Mouse (Mus musculus) limb, embryonic 14.5 days (tissue): ENCODE measurements at regions not wholly inside any gene's neighbourhood (a gene's known extent, or its start where the extent isn't known, plus 50 kb on each side); places are given as distances from the start of the nearest gene placed in this dataset.

Experiments used
- ATAC-seq: fragments of 200-750 bp; cut with Nextera tagmentation; 2 replicates; pipeline ENCODE4 v1.8.0; 2017; ENCODE audit warnings: low read depth, moderate number of reproducible peaks, moderate TSS enrichment; ENCODE audit not compliant: low FRiP score
- DNase-seq: peaks from one replicate; pipeline ENCODE4 v3.0.0-alpha.2; 2015; ENCODE audit warnings: low spot score
- H3K27ac ChIP-seq: fragments of 300-500 bp; sonication (generic); replicated peaks from 2 replicates; pipeline ENCODE4 v1.5.1; 2014; ENCODE audit warnings: low read depth, mild to moderate bottlenecking, low read length, moderate library complexity, mixed read lengths
- H3K27me3 ChIP-seq: fragments of 300-500 bp; sonication (generic); 2 replicates; pipeline ENCODE4 v1.6.1; 2014; ENCODE audit warnings: low read length, mixed read lengths; ENCODE audit not compliant: control insufficient read depth, insufficient read depth
- H3K36me3 ChIP-seq: fragments of 300-500 bp; sonication (generic); 2 replicates; pipeline ENCODE4 v1.6.1; 2014; ENCODE audit warnings: mild to moderate bottlenecking, low read length, moderate library complexity, mixed read lengths; ENCODE audit not compliant: control insufficient read depth, insufficient read depth
- H3K4me1 ChIP-seq: fragments of 300-500 bp; sonication (generic); 2 replicates; pipeline ENCODE4 v1.6.1; 2014; ENCODE audit warnings: antibody characterized with exemption, low read length, mixed read lengths; ENCODE audit not compliant: control insufficient read depth, insufficient read depth
- H3K4me2 ChIP-seq: fragments of 300-500 bp; sonication (generic); replicated peaks from 2 replicates; pipeline ENCODE4 v1.6.1; 2014; ENCODE audit warnings: low read depth, mild to moderate bottlenecking, low read length, moderate library complexity; ENCODE audit not compliant: severe bottlenecking
- H3K4me3 ChIP-seq: fragments of 300-500 bp; sonication (generic); replicated peaks from 2 replicates; pipeline ENCODE4 v1.5.1; 2014; ENCODE audit warnings: low read length
- H3K9ac ChIP-seq: fragments of 300-500 bp; sonication (generic); 2 replicates; pipeline ENCODE4 v1.6.1; 2014; ENCODE audit warnings: mild to moderate bottlenecking, low read depth, low read length, moderate library complexity; ENCODE audit not compliant: severe bottlenecking
- H3K9me3 ChIP-seq: fragments of 300-500 bp; sonication (generic); 2 replicates; pipeline ENCODE4 v1.6.1; 2016; ENCODE audit warnings: low read length; ENCODE audit not compliant: control insufficient read depth
- POLR2A ChIP-seq: fragments of 200-500 bp; IDR thresholded peaks from 2 replicates; pipeline ENCODE4 v1.8.0; 2012; ENCODE audit warnings: inconsistent platforms, mild to moderate bottlenecking, moderate library complexity, borderline replicate concordance; ENCODE audit not compliant: insufficient read depth, insufficient read length; ENCODE audit errors: extremely low read depth
- WGBS: fragments of 180-500 bp; shearing (Covaris S2); extraction: QIAGEN DNeasy Blood & Tissue Kit; methylation state at CpG from one replicate; pipeline ENCODE4 v1.1.7; 2014; 5-methylcytosine and 5-hydroxymethylcytosine counted together

- H3K27ac ChIP-seq: no peak overlapping the region
- no peak overlapping the region for H3K4me3 ChIP-seq
- no peaks in the 10 kb centered on the region for H3K9me3 ChIP-seq
- DNase-seq: no peak
- H3K4me2 ChIP-seq: no peak overlapping the region
- H3K4me1 ChIP-seq: no peaks in the 10 kb centered on the region
- no peak overlapping the region for H3K9ac ChIP-seq
- no peak for TF ChIP-seq POLR2A
- no peak for ATAC-seq
- H3K27me3 ChIP-seq: no peaks in the 10 kb centered on the region
- H3K36me3 ChIP-seq: no peaks in the 10 kb centered on the region
- WGBS: 54% methylated on average over 13 of the region's 13 CpGs
These were observed 138.3 kb upstream of the Igfbp7 start for GRCm38 (mm10) chr5:77546001-77546620.

GRCm38 (mm10) chr5:77532261-77533015 is 124.6 kb upstream of the Igfbp7 start:
- ATAC-seq: no peak
- Histone ChIP-seq H3K27me3 (no peaks in the 10 kb centered on the region), H3K4me2 (no peak overlapping the region), H3K4me1 (peaks cover 5% of the 10 kb centered on the region; the same call in 1 of the 2 replicates), H3K9ac (no peak overlapping the region), H3K4me3 (no peak overlapping the region), H3K27ac (no peak overlapping the region), H3K36me3 (no peaks in the 10 kb centered on the region), H3K9me3 (no peaks in the 10 kb centered on the region)
- no peak for TF ChIP-seq POLR2A
- 74% methylated on average over 19 of the region's 19 CpGs for WGBS
- no peak for DNase-seq

GRCm38 (mm10) chr5:77530376-77530775 is 122.5 kb upstream of the Igfbp7 start:
- ATAC-seq (no peak), DNase-seq (no peak)
- TF ChIP-seq POLR2A: no peak
- Histone ChIP-seq H3K4me3 (no peak overlapping the region), H3K4me2 (no peak overlapping the region), H3K4me1 (peaks cover 5% of the 10 kb centered on the region; the same call in 1 of the 2 replicates), H3K36me3 (no peaks in the 10 kb centered on the region), H3K27ac (no peak overlapping the region), H3K9ac (no peak overlapping the region), H3K9me3 (no peaks in the 10 kb centered on the region), H3K27me3 (no peaks in the 10 kb centered on the region)
- WGBS: 77% methylated on average over 7 of the region's 7 CpGs

- no peak overlapping the region for H3K4me3 ChIP-seq
- H3K27ac ChIP-seq: no peak overlapping the region
- H3K4me1 ChIP-seq: no peaks in the 10 kb centered on the region; the same call in 1 of the 2 replicates
- H3K27me3 ChIP-seq: no peaks in the 10 kb centered on the region
- H3K4me2 ChIP-seq: no peak overlapping the region
- DNase-seq (no peak), ATAC-seq (no peak)
- TF ChIP-seq POLR2A: no peak
- H3K36me3 ChIP-seq: no peaks in the 10 kb centered on the region
- H3K9ac ChIP-seq: no peak overlapping the region
- 67% methylated on average over 4 of the region's 4 CpGs for WGBS
- no peaks in the 10 kb centered on the region for H3K9me3 ChIP-seq
These were observed 109.4 kb upstream of the Igfbp7 start for GRCm38 (mm10) chr5:77517252-77517651.

GRCm38 (mm10) chr5:77515448-77515847 is 107.6 kb upstream of the Igfbp7 start:
- Histone ChIP-seq H3K9ac (no peak overlapping the region), H3K36me3 (no peaks in the 10 kb centered on the region), H3K4me2 (no peak overlapping the region), H3K4me1 (no peaks in the 10 kb centered on the region; the same call in 1 of the 2 replicates), H3K27ac (no peak overlapping the region), H3K4me3 (no peak overlapping the region), H3K9me3 (no peaks in the 10 kb centered on the region), H3K27me3 (no peaks in the 10 kb centered on the region)
- ATAC-seq (no peak), DNase-seq (no peak)
- 70% methylated on average over 7 of the region's 7 CpGs for WGBS
- no peak for TF ChIP-seq POLR2A

GRCm38 (mm10) chr5:77502684-77503083 is 94.8 kb upstream of the Igfbp7 start:
- Histone ChIP-seq H3K4me3 (no peak overlapping the region), H3K27ac (no peak overlapping the region), H3K27me3 (no peaks in the 10 kb centered on the region), H3K4me2 (no peak overlapping the region), H3K9ac (no peak overlapping the region), H3K4me1 (no peaks in the 10 kb centered on the region), H3K9me3 (no peaks in the 10 kb centered on the region), H3K36me3 (no peaks in the 10 kb centered on the region)
- DNase-seq (no peak), ATAC-seq (no peak)
- TF ChIP-seq POLR2A: no peak
- WGBS: 80% methylated on average over 5 of the region's 5 CpGs
